Mouse (Mus musculus): ENCODE measurements around the gene Car8. TPM values are rescaled to one million over a fixed set of nuclear protein-coding genes. Genes with fewer than 3 reads are reported as not detected.

Car8 gene
- total RNA-seq, 2 experiments from 2014 or later = 7.8 to 10.3 TPM

Small RNA genes within 50 kb of the gene (microRNA-seq; reads per million reads assigned to microRNA genes)
- gene Gm25355 = 0 reads per million in 2 experiments
